Mouse (Mus musculus): Measurements from ENCODE around the gene Mical3.
A peak's percentile ranks its signal among the peaks of the same experiment; 100 is the strongest.
"Not testable (repeated sequence)": the region's sequence is repeated elsewhere in the genome, so short reads cannot be mapped to it uniquely, and the experiment has no call there.

The Mical3 gene

DNA sequence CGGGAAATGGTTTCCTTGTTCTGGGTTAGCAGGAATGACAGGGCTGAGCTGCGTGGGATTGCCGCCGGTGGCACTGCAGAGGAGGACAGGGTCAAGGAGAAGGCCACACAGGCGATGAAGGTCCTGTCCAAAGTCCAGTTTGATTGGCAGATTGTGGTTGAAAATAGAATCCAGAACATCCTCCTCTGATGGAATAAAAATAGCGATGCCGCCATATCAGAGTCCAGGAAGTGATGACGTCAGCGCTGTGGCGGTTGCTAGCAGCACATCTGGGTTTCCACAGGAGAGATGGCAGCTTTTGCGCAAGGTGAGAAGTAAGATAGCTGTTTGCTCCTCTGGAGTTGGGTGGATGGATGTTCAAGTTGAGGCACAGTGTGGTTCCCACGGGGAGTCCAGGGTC, 198.2 kb downstream of the Mical3 start:
- no peak for DNase-seq (ENCODE audit: low read depth, low spot score)

DNA sequence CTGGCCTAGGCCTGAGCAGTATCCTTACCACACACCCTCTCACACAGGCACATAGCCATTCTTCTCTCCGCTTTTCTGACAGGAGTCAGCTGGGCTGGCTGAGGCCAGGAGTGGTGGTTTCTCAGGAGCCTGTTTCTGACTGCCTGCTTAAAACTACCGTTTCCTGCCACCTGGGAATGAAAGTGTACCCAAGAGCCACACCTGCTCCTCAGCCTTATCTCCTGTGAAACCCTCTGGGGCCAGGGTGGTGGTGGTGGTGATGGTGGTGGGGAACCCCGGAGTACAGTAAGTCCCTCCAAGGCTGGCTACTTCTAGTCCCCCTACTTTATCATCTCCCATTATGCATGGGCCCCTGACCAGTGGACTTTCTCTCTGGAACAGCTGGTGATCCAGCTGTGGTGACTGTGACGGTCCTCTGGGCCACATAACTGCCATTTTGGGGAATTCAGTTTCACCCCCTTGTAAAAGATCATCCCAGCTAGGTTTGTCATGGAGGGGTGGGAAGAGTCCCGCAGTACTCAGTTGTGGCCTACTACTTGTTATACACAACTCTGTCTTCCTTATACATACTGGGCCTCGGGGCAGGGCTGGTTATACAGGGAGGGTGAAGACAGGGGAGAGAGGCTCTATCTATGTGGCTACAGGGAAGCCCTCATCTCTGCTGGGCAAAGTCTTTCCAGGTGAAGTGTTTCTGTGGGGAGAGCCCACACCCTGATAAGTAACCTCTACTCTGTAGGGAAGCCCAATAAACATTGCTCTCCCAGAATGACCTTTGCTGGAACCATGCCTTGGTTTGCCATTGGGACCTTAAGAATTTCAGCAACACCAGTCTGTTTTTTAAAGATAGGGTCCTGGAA, 200.1 kb downstream of the Mical3 start:
- DNase-seq (ENCODE audit: low read depth, low spot score), result no peak

DNA sequence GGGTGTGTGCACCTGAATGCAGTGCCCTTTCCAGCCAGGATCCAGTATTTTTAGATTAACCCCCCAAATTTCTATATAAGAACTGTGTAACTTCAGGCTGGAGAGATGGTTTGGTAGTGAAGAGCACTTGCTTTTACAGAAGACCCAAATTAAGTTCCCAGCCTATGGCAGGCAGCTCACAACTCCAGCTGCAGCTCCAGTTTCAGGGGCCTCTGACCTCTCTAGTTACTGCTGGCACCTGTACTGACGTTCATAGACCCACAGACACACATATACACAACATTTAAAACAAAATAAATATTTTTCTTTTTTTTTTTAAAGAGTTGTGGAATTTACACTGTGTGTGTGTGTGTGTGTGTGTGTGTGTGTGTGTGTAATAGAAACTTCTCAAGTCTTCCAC, 201.4 kb downstream of the Mical3 start:
- no peak for DNase-seq (ENCODE audit: low read depth, low spot score)

GRCm38 (mm10) chr6:120927765-120928164, 203.0 kb downstream of the Mical3 start:
- no peak for DNase-seq (ENCODE audit: low read depth, low spot score)

DNA sequence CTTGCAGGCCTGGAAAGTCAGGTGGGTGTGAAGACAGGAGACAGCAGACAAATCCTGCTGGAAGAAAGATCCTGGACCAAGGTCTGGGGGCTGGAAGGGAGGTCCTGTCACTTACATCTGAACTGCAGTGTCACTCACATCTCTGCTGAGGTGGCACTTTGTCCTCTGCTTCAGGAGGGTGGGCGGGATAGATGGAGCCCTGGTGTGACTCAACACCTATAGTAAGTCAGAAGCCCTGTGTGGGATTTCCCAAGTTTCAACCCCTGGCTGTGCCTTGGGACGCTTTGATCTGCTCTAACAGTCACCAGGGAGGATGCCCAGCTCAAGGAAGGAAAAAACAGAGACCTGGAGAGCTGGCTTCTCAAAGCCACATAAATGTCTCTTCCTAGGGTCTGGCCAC, 203.9 kb downstream of the Mical3 start:
- no peak for DNase-seq (ENCODE audit: low read depth, low spot score)

DNA sequence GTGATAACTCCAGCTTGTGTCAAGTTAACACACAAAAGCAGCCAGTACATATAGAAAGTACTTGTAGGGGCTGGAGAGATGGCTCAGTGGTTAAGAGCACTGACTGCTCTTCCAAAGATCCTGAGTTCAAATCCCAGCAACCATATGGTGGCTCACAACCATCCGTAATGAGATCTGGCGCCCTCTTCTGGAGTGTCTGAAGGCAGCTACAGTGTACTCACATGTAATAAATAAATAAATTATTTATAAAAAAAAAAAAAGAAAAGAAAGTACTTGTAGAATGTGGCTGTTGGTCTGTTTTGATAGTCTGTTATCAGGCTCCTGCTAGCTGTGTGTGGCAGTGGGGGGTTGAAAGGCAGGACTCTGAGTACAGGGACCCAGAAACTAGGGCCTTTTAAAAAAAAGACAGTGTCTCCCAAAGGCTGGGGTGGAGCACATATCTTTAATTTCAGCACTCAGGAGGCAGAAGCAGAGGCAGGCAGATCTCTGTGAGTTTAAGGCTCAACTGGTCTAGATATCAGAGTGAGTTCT, 205.9 kb downstream of the Mical3 start:
- DNase-seq (ENCODE audit: low read depth, low spot score), result not testable (repeated sequence)

DNA sequence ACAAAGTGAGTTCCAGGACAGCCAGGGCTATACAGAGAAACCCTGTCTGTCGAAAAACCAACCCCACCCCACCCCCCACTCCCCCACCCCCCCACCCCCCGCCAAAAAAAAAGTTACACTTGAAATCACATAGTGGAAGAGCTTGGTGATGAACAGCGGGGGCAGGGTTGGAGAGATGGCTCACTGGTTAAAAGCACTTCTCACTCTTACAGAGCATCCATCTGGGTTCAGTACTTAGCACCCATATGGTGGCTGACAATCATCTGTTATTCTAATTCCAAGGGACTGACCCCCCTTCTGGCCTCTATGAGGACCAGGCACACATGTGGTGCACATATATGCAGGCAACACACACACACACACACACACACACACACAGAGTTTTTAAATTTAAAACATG, 212.8 kb downstream of the Mical3 start:
- no peak for DNase-seq (ENCODE audit: low read depth, low spot score)

DNA sequence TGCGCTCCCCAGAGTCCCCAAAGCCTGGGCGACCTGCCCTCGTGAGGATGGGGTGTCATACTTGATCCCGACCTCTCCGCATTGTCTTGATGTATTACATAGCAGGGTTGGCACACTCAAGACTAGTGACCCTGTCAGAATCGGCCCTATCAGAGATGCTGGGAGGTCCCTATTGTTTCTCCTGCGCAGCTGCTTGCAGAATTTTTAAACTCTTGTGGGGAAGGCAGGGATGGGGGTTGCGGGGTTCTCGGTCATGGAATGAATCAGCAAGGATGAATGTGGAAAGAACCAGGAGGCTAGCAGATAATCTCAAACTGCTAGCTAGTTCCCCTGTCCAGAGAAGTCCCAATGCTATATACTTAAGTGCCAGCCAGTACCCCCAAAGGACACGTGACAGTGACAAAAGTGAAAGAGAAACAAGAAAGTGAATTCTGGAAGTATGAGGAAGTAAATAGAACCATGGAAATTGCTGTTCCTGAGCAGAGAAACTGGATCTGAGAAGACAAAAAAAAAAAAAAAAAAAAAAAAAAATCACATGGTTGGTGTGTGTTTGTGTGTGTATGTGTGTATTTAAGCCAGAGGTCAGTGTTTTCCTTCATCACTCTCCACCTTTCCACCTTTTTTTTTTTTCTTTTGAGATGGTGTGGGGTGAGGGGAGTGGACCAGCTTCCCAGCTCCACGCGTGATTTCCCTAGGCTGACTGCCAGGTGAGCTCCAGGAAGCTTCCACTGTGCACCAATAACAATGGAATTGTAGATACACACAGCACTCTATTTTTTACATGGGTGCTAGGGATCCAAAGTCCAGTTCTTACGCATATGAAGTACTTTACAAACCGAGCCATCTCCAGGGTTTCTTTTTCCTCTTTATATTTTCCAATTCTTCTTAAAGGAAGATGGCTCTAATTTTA, 213.6 kb downstream of the Mical3 start:
- DNase-seq (ENCODE audit: low read depth, low spot score), result not testable (repeated sequence)

GRCm38 (mm10) chr6:120916074-120916971, 214.5 kb downstream of the Mical3 start, which contains the start of gene Bid:
Bid (minus strand) TSS chr6:120916853.
- peak; percentile 68 for DNase-seq (ENCODE audit: low read depth, low spot score)

DNA sequence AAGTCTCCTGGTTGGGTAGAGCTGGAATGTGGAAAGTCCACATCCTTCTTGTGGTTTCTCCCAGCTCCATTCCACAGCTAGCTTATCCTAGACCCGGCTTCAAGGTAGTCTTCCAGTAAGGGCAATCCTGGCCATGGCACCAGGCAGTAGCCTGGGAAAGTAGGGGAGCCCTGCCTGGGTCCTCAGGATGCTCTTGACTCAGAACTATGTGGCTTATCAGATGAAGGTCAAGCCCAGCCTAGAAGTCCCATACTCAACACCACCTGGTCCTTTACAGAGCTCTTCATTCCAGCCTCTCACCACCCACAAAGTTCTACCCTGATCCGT, 215.2 kb downstream of the Mical3 start:
- no peak for DNase-seq (ENCODE audit: low read depth, low spot score)

- DNase-seq (ENCODE audit: low read depth, low spot score), result peak; percentile 43
Observed at GRCm38 (mm10) chr6:120914911-120915648, 215.7 kb downstream of the Mical3 start.

GRCm38 (mm10) chr6:120914533-120914910, 216.3 kb downstream of the Mical3 start:
- no peak for DNase-seq (ENCODE audit: low read depth, low spot score)

DNA sequence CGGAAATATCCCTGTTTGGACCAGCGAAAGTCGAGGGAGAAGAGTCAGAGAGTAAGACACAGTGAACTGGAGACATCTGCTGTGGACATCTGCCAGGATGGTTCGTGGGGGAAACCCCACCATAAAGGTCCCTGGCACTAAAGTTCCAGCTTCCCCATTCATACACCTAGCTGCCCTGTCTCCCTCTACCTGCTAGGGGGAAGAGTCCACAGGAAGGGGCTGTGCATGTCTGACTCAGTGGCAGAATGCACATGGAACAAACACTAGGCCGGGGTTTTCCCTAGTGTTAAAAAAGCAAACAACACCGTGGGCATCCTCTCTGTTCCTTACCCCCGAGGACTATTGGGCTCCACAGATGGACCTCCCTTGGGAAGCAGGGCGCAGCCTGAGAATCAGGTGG, 217.0 kb downstream of the Mical3 start:
- DNase-seq (ENCODE audit: low read depth, low spot score), result no peak

DNA sequence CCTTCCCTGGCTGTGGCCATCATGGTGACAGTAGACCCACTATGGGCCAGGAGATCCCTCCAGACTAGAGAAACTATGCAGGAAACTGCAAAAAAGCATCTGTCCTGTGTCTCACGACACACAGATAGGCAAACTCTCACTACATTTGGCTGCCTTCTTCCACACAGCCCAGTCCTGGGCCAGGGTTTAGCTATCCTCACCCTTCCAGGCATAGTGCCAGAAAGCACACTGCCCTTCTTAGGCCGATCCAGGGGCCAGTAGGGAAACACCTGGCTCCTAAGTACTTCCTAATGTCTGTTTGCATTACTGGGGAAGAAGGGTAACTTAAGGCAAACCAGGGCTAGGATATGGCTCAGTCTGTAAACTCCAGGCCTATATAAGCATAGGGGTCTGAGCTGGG, 217.9 kb downstream of the Mical3 start:
- no peak for DNase-seq (ENCODE audit: low read depth, low spot score)

DNA sequence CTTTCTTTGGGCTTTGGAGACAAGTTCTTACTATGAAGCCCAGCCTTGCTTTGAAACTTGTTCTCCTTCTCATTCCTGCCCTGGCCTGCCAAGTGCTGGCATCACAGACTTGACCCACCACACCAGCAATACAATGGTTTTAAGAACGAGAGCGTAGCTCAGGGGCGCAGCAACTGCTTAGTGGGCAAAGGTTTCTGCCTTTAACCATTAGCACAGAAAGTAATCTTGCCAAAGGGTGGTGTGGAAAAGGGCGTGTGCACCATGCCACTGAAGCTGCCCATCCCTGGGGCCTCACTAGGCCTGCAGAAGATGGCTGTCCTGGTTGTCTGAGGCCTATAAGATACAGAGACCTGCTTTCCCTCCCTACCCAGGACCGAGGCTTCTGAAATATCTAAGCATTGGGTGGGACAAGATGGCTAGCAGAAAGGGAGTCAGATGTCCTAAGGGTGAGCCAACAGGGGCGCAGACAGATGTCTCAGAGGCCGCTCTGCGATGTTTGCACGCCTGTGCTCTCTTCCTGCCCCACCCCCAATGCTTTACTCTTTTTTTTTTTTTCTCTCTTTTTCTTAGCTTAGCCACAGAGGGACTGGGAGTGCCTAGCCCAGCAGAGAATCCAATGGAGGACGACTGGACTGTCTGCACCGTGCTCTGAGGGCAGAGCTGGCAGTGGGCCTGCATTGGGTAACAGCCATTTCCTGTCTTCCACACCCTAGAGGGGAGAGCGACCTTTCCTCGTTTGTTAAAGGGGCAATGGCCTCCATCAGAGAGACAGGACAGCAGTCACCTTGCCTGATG, 219.4 kb downstream of the Mical3 start:
- DNase-seq (ENCODE audit: low read depth, low spot score), result no peak

GRCm38 (mm10) chr6:120909501-120909900, 221.3 kb downstream of the Mical3 start:
- DNase-seq (ENCODE audit: low read depth, low spot score), result no peak

- not testable (repeated sequence) for DNase-seq (ENCODE audit: low read depth, low spot score)
Observed at GRCm38 (mm10) chr6:120907876-120908597, 222.8 kb downstream of the Mical3 start.

GRCm38 (mm10) chr6:120906521-120906920, 224.3 kb downstream of the Mical3 start:
- no peak for DNase-seq (ENCODE audit: low read depth, low spot score)

- no peak for DNase-seq (ENCODE audit: low read depth, low spot score)
Observed at GRCm38 (mm10) chr6:120905111-120905510, 225.7 kb downstream of the Mical3 start.

Data from WW6 (cell line).